Mouse (Mus musculus) heart, adult 2 months (tissue): ENCODE data around the gene Ankrd9.

Source experiments
- CTCF ChIP-seq: fragments of 200-600 bp; IDR thresholded peaks from 2 replicates; pipeline ENCODE4 v1.8.1; 2022; ENCODE audit warnings: antibody characterized with exemption, mild to moderate bottlenecking, moderate library complexity
- EP300 ChIP-seq: fragments of 200-500 bp; IDR thresholded peaks from 2 replicates; pipeline ENCODE4 v1.6.1; 2011; ENCODE audit warnings: low read depth, low read length, control low read depth; ENCODE audit not compliant: insufficient read depth
- POLR2A ChIP-seq: fragments of 200-500 bp; IDR thresholded peaks from 2 replicates; pipeline ENCODE4 v1.6.1; 2011; ENCODE audit warnings: mild to moderate bottlenecking, low read depth, low read length, control low read depth; ENCODE audit not compliant: insufficient read depth

DNA sequence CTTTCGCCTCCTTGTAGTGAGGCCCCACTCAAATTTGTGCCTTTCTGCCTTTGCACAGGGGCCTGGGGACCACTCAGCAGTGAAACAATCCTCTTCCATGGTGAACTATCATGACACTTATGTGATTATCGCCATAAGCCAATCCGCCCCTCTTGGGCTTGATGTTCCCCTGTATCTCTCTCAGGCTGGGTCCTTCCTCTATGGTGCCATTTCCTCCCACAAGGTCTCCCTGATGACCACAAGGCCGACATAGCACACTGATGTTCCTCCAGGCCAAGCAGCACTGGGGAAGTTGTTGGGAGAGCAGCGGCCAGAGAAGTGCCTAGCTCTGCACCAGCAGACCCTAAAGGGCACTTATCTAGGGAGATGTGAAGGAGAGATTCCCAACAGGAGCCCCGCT is 4.1 kb downstream of the Ankrd9 start:
- TF ChIP-seq CTCF = no peak
- no peak for TF ChIP-seq EP300
- TF ChIP-seq POLR2A = no peak
